Mouse (Mus musculus): Measurements from ENCODE around the gene Eea1.
A peak's percentile ranks its signal among the peaks of the same experiment; 100 is the strongest.

Gene Eea1

GRCm38 (mm10) chr10:95950194-95950593 lies 9.7 kb downstream of the Eea1 start:
- no peak for DNase-seq

GRCm38 (mm10) chr10:95950797-95951196 lies 10.3 kb downstream of the Eea1 start:
- DNase-seq, result no peak

GRCm38 (mm10) chr10:95951346-95951745 lies 10.9 kb downstream of the Eea1 start:
- no peak for DNase-seq

GRCm38 (mm10) chr10:95956629-95957028 lies 16.2 kb downstream of the Eea1 start:
- no peak for DNase-seq

- DNase-seq, result no peak
These were observed 17.1 kb downstream of the Eea1 start for GRCm38 (mm10) chr10:95957574-95957973.

- DNase-seq, result no peak
These were observed 24.2 kb downstream of the Eea1 start for GRCm38 (mm10) chr10:95964679-95965078.

DNA sequence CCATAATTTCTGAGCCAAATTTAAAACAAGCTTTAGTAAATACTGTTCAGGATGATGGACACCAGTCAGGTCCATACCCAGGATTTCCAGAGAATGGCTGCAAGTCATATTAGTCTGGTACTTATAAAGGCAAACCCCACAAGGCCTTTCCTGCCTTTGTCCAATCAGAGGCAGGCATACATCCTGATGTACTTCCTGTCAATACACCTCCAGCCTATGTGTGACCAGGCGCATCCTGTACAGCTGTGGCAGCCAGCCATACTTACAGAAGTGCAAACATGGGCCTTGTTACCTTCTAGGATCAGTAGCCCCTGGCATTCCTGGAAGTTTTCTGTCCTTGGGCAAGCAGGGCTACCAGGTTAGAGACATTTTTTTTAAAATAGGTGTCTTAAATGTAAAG lies 29.2 kb downstream of the Eea1 start:
- no peak for DNase-seq

- DNase-seq, result no peak
These were observed 30.3 kb downstream of the Eea1 start for GRCm38 (mm10) chr10:95970744-95971212.

DNA sequence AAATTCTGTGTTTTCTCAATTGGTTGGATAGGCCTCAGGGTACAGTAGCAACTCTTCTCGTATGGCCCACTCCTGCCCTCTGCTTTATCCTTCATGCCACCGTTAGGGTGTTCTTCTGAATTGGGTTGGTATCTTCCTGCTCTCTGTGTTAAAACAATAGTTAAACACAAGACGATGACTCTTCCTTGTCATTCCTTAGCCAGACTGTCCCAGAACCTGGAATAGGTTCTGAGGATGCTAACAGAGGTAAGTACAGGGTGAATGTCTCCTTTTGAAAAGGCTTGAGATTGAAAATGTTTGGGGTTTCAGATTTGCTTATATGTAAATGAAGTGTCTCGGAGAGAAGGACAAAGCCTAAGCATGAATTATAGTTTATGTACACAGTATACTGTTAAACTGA lies 30.9 kb downstream of the Eea1 start:
- DNase-seq, result no peak

DNA sequence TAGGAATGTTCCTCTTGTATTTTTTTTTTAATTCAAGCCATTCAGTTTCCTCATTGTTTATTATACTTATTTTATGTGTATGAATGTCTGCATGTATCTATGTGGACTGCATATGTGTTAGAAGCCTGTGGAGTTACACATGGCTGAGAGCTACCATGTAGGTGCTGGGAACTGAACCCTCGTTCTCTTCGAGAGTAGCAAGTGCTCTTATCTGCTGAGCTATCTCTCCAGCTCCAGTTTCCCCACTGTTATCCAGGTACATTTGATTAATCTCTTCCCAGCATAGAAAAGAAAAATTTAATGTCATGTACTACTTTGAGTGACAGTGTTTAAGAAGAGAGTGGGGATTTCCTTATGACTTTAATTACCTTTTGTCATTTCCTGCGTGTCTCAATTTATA lies 31.5 kb downstream of the Eea1 start:
- DNase-seq, result no peak

GRCm38 (mm10) chr10:95974462-95974861 lies 34.0 kb downstream of the Eea1 start:
- DNase-seq, result no peak

DNA sequence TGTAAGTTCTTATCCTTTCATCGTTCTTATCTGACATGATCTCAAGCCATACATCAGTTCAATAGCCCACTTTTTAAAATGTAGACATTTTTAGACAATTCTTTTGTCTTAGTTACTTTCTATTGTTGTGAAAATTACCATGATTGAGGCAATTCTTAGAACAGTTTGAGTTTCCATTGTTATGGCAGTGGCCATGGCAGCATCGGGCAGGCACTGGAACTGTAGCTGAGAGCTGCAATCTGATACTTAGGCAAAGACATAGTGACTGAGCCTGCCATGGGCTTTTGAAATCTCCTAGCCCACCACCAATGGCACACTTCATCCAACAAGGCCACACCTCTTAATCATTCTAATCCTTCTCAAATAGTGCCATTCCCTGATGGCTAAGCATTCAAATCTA lies 36.3 kb downstream of the Eea1 start:
- no peak for DNase-seq

DNA sequence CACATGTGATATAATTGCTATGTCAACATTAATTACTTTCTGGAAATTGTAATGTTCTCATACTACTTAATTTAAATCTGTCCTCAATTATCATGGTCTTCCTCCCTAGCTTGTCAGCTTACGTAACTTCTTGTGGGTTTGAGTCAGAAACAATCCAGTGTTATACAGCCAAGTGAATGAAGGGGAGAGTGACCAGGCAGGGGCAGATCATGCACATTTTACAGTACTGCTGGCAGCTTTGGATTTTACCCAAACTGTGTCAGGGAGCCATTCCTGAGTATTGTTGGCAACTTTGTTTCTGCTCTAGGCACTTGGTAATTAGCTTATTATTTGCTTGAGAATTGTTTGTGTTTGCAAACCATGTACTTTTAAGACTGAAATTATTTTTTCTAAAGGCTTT lies 49.3 kb downstream of the Eea1 start:
- no peak for DNase-seq

- peak; percentile 18 to 29 for DNase-seq
These were observed 50.7 kb downstream of the Eea1 start for GRCm38 (mm10) chr10:95991176-95991575.

GRCm38 (mm10) chr10:96000904-96001303 lies 60.5 kb downstream of the Eea1 start:
- DNase-seq, result no peak

- no peak for DNase-seq
These were observed 75.3 kb downstream of the Eea1 start for GRCm38 (mm10) chr10:96015738-96016137.

DNA sequence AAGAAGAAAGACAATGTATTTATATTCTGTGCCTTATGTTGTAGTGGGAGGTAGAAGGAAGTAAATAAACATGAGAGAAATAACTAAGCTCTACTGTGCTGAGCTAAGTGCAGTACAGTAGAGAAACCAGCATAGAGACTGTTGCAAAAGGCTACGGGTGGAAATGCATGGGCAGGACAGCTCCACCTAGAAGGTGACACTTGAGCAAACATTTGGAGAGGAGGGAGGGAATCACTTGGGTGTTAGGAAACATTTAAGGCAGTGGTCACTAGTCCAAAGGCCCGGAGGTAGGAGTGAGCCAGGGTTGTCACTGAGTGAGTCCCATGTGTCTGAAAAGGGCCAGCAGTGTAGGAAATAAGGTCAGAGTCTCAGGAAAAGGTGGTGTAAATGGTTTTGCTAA lies 77.0 kb downstream of the Eea1 start:
- no peak for DNase-seq

DNA sequence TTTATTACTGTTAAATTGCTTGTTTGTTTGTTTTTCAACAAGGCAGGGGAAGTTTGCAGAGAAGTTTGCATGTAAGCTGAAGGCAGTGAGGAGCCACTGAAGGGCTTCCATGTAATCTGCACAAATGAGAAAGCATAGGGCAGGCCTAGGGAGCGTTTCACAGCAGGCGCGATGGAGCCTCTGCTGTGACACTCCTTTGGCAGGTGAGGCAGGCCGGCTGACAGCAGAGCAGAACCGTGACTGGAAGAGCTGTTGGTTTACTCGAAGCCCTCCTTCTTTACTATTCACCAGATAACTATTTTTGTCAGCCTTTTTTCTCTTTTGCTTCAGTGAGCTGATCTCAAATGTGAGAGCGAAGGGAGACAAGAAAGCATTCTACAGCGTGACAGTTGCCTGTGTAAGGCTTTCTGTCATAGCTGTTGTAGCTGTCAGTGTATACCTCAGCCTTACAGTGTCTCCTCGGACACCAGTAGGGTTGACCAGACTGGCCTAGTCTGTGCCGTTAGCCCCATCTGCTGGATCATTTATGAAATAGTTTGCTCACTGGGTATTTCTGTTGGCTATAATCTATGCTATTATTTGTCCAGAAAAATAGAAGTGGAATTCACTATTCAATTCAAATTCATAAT lies 93.0 kb downstream of the Eea1 start:
- DNase-seq, result peak; percentile 36 to 52

GRCm38 (mm10) chr10:96034106-96034505 lies 93.7 kb downstream of the Eea1 start:
- no peak for DNase-seq

DNA sequence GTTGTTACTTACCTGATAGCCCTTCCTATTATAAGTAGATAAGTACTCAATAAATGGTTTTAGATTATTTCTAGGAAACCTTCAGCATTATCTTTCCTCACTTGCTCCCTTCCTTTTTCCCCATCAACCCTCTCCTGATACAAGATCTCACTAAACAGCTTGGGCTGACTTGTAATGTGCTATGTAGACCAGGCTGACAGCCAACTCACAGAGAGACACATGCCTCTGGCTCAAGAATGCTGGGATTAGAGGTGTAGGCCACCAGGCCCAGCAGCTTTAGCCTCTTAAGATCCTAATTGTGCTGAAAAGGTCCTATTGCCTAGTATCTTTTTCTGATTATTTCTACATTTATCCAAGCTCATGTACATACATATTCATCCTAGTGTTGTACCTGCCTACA lies 95.5 kb downstream of the Eea1 start:
- no peak for DNase-seq

DNA sequence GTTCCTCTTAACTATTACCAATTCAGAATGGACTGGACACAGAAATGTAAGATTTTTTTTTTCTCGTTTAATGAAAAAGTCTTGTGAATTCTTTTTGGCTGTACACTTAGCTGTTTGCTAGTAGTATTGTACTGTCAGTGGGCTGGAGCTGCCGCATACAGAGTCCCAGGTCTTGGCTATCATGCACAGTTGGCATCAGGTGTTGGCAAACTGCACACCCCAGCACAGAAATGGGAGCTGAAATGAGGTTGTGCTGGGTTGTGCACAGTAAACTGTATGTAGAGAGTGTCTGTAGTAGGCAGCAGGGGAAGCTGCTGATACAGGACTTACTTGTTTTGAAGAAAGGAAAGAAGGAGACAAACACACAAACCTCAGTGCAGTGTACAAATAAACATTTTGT lies 103.8 kb downstream of the Eea1 start:
- DNase-seq, result no peak

GRCm38 (mm10) chr10:96047960-96048536 lies 107.6 kb downstream of the Eea1 start:
- no peak for DNase-seq

- no peak for DNase-seq
These were observed 108.1 kb downstream of the Eea1 start for GRCm38 (mm10) chr10:96048550-96048949.

DNA sequence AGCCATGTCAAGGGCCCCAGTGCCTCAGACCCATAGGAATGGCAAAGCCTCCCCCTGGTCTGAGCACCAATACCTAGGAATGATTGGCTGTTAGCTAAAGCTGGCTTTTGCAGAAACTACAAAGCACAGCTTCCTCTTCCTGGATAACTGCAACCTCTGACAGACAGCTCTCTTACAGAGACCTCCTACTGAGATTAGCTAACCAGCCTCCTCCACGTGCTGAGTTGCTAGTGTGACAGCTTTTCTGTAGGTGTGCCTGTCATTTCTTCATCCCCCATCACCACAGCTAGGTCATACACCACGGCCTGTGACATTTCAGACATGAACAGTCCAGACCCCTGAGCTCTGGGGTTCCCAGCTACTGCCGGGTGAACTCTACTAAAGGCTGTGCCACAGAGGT lies 126.9 kb downstream of the Eea1 start:
- DNase-seq, result no peak

- DNase-seq, result no peak
These were observed 133.9 kb downstream of the Eea1 start for GRCm38 (mm10) chr10:96074386-96074785.
